Mouse (Mus musculus) forebrain, embryonic 15.5 days (tissue): ENCODE results near the gene Mtmr10. TPM values are rescaled to one million over a fixed set of nuclear protein-coding genes. Genes with fewer than 3 reads are reported as not detected.

Experiments used
- ATAC-seq: fragments of 200-750 bp; cut with Nextera tagmentation; replicated peaks from 2 replicates; pipeline ENCODE4 v1.8.0; 2017; ENCODE audit warnings: mild to moderate bottlenecking, moderate TSS enrichment, moderate library complexity
- H3K27ac ChIP-seq: fragments of 300-500 bp; sonication (generic); replicated peaks from 2 replicates; pipeline ENCODE4 v1.5.1; 2015; ENCODE audit warnings: mild to moderate bottlenecking, inconsistent platforms
- H3K27me3 ChIP-seq: fragments of 300-500 bp; sonication (generic); 2 replicates; pipeline ENCODE4 v1.6.1; 2015; ENCODE audit warnings: inconsistent platforms
- H3K36me3 ChIP-seq: fragments of 300-500 bp; sonication (generic); 2 replicates; pipeline ENCODE4 v1.6.1; 2015; ENCODE audit warnings: mild to moderate bottlenecking, inconsistent platforms
- H3K4me1 ChIP-seq: fragments of 300-500 bp; sonication (generic); 2 replicates; pipeline ENCODE4 v1.6.1; 2015; ENCODE audit warnings: inconsistent platforms
- H3K4me2 ChIP-seq: fragments of 300-500 bp; sonication (generic); replicated peaks from 2 replicates; pipeline ENCODE4 v1.6.1; 2015; ENCODE audit warnings: mild to moderate bottlenecking, inconsistent platforms
- H3K4me3 ChIP-seq: fragments of 300-500 bp; sonication (generic); 2 replicates; pipeline ENCODE4 v1.5.1; 2015; ENCODE audit warnings: mild to moderate bottlenecking, inconsistent platforms
- H3K9ac ChIP-seq: fragments of 300-500 bp; sonication (generic); replicated peaks from 2 replicates; pipeline ENCODE4 v1.6.1; 2015; ENCODE audit warnings: mild to moderate bottlenecking, inconsistent platforms
- H3K9me3 ChIP-seq: fragments of 300-500 bp; sonication (generic); 2 replicates; pipeline ENCODE4 v1.6.1; 2016; ENCODE audit warnings: inconsistent platforms
- WGBS: fragments of 180-500 bp; shearing (Covaris S2); methylation state at CpG from one replicate; pipeline ENCODE4 v1.1.7; 2015; ENCODE audit warnings: mixed read lengths; 5-methylcytosine and 5-hydroxymethylcytosine counted together
- polyA plus RNA-seq: library from polyadenylated mRNA; unstranded; fragments of >200 nt; fragmentation: Nextera tagmentation; extraction: Ambion mirVana; gene quantifications from 2 replicates; pipeline ENCODE4 v1.2.1, GENCODE M21; 2015

Mtmr10 gene
- polyA plus RNA-seq, 1 experiment from 2014 or later, result 8.7 TPM

DNA sequence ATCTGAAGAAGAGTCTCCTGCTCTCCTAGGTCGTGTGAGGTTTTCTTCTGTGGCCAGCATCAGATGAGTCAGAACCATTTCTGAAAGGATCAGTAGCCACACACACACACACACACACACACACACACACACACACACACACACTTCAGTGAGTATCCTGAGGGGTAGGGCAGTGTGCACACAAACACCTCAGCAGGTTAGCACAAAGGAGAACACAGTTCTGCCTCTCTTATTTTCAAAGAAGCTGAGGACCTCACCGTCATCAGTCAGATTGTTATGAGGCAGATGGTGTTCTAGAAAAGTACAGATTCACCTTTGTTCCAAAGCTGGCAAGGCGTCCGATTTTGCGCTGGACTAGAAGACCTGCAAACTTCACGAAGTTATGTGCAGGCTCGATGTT is 22.8 kb downstream of the Mtmr10 start:
- no peaks in the 10 kb centered on the region for H3K27me3 ChIP-seq
- H3K9me3 ChIP-seq, result no peaks in the 10 kb centered on the region
- no peak overlapping the region for H3K9ac ChIP-seq
- WGBS, result 87% methylated on average over 7 of the region's 7 CpGs
- no peak overlapping the region for H3K4me2 ChIP-seq
- H3K4me1 ChIP-seq, result 0 out of 2 replicates have a peak, but pooled peaks cover 4% of the 10 kb centered on the region
- peaks cover 9% of the 10 kb centered on the region; the same call in 1 of the 2 replicates for H3K36me3 ChIP-seq
- H3K4me3 ChIP-seq, result no peak overlapping the region
- no peak for ATAC-seq
- H3K27ac ChIP-seq, result no peak overlapping the region

- Histone ChIP-seq H3K27ac (no peak overlapping the region), H3K4me2 (no peak overlapping the region), H3K4me3 (no peak overlapping the region), H3K27me3 (no peaks in the 10 kb centered on the region), H3K36me3 (peaks cover 9% of the 10 kb centered on the region; the same call in 1 of the 2 replicates), H3K4me1 (no peaks in the 10 kb centered on the region), H3K9ac (no peak overlapping the region), H3K9me3 (no peaks in the 10 kb centered on the region)
- 81% methylated on average over 2 of the region's 2 CpGs for WGBS
- ATAC-seq, result no peak
Measured at GRCm38 (mm10) chr7:64310756-64311155, 23.3 kb downstream of the Mtmr10 start.

- Histone ChIP-seq H3K36me3 (peaks cover 12% of the 10 kb centered on the region), H3K4me3 (no peak overlapping the region), H3K9ac (no peak overlapping the region), H3K9me3 (no peaks in the 10 kb centered on the region), H3K27me3 (no peaks in the 10 kb centered on the region), H3K4me1 (no peaks in the 10 kb centered on the region), H3K4me2 (no peak overlapping the region), H3K27ac (no peak overlapping the region)
- 93% methylated on average over 7 of the region's 7 CpGs for WGBS
- ATAC-seq, result no peak
Measured at GRCm38 (mm10) chr7:64312811-64313210, 25.4 kb downstream of the Mtmr10 start.

- Histone ChIP-seq H3K27ac (no peak overlapping the region), H3K36me3 (peaks cover 19% of the 10 kb centered on the region), H3K4me3 (no peak overlapping the region), H3K27me3 (no peaks in the 10 kb centered on the region), H3K9me3 (no peaks in the 10 kb centered on the region), H3K4me2 (no peak overlapping the region), H3K9ac (no peak overlapping the region), H3K4me1 (no peaks in the 10 kb centered on the region)
- WGBS, result 87% methylated on average over 5 of the region's 5 CpGs
- no peak for ATAC-seq
Measured at GRCm38 (mm10) chr7:64321125-64321524, 33.7 kb downstream of the Mtmr10 start.

- no peak overlapping the region for H3K4me2 ChIP-seq
- H3K4me3 ChIP-seq, result no peak overlapping the region
- H3K27ac ChIP-seq, result no peak overlapping the region
- no peaks in the 10 kb centered on the region for H3K27me3 ChIP-seq
- no peak overlapping the region for H3K9ac ChIP-seq
- no peaks in the 10 kb centered on the region for H3K9me3 ChIP-seq
- WGBS, result 75% methylated on average over 4 of the region's 4 CpGs
- H3K36me3 ChIP-seq, result peaks cover 15% of the 10 kb centered on the region
- no peaks in the 10 kb centered on the region for H3K4me1 ChIP-seq
- no peak for ATAC-seq
Measured at GRCm38 (mm10) chr7:64321658-64322057, 34.2 kb downstream of the Mtmr10 start.

- 22% methylated on average over 1 of the region's 1 CpGs for WGBS
- Histone ChIP-seq H3K9ac (no peak overlapping the region), H3K27ac (no peak overlapping the region), H3K4me3 (no peak overlapping the region), H3K9me3 (no peaks in the 10 kb centered on the region), H3K4me2 (no peak overlapping the region), H3K36me3 (peaks cover 6% of the 10 kb centered on the region; the same call in 1 of the 2 replicates), H3K27me3 (no peaks in the 10 kb centered on the region), H3K4me1 (no peaks in the 10 kb centered on the region)
- peak; percentile 77 for ATAC-seq
Measured at GRCm38 (mm10) chr7:64326892-64327291, 39.4 kb downstream of the Mtmr10 start.

- Histone ChIP-seq H3K9me3 (no peaks in the 10 kb centered on the region), H3K4me2 (no peak overlapping the region), H3K36me3 (peaks cover 6% of the 10 kb centered on the region; the same call in 1 of the 2 replicates), H3K4me1 (no peaks in the 10 kb centered on the region), H3K9ac (no peak overlapping the region), H3K27ac (no peak overlapping the region), H3K4me3 (no peak overlapping the region), H3K27me3 (no peaks in the 10 kb centered on the region)
- WGBS, result 90% methylated on average over 4 of the region's 4 CpGs
- no peak for ATAC-seq
Measured at GRCm38 (mm10) chr7:64327486-64327885, 40.0 kb downstream of the Mtmr10 start.

- no peaks in the 10 kb centered on the region for H3K9me3 ChIP-seq
- no peaks in the 10 kb centered on the region for H3K27me3 ChIP-seq
- H3K4me3 ChIP-seq, result no peak overlapping the region
- 88% methylated on average over 3 of the region's 3 CpGs for WGBS
- ATAC-seq, result no peak
- no peak overlapping the region for H3K27ac ChIP-seq
- H3K36me3 ChIP-seq, result peaks cover 10% of the 10 kb centered on the region; the same call in 1 of the 2 replicates
- no peak overlapping the region for H3K9ac ChIP-seq
- no peak overlapping the region for H3K4me2 ChIP-seq
- peaks cover 5% of the 10 kb centered on the region; the same call in 1 of the 2 replicates for H3K4me1 ChIP-seq
Measured at GRCm38 (mm10) chr7:64331309-64331708, 43.9 kb downstream of the Mtmr10 start.

DNA sequence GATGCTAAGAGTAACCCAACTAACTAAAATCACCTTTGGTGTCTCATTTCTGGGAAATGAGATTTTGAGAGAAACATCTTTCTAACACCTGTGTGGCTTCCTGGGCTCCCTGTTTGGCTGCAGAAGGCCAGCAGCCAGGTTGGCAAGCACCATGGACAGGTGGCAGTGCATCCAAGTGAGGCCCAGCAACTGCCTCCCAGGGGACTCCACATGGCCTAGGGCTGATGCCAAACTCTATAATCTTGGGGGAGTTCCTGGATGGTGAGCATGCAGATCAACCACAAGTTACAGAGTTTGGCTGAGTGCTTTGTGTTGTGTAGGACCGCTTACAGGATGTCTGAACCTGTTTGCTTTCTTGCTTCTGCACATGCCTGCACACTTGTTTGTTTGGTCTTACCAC is 45.2 kb downstream of the Mtmr10 start:
- H3K36me3 ChIP-seq, result peaks cover 22% of the 10 kb centered on the region; the same call in 1 of the 2 replicates

DNA sequence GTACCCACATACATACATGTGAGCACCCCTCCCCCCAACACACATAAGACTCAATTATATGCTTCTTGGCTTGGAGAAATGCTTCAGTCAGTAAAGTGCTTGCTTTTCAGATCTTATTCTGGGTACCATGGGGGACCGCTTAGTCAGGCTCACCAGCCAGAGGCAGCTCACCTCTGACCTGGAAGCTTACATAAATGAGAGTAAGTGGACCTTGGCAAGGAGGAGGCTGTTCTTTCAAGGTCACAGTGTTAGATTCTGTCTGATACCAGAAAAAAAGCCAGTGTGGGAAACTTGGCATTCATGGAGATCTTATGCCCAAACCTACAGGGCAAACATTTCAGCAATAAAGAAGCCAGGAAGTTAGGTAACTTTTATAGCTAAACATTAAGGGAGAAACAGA is 60.4 kb downstream of the Mtmr10 start:
- 0 out of 2 replicates have a peak, but pooled peaks cover 2% of the 10 kb centered on the region for H3K36me3 ChIP-seq
- no peak for ATAC-seq
- H3K9ac ChIP-seq, result no peak overlapping the region
- peaks cover 17% of the 10 kb centered on the region for H3K4me1 ChIP-seq
- no peak overlapping the region for H3K27ac ChIP-seq
- H3K9me3 ChIP-seq, result no peaks in the 10 kb centered on the region
- H3K4me3 ChIP-seq, result no peak overlapping the region
- 100% methylated on average over 1 of the region's 1 CpGs for WGBS
- H3K27me3 ChIP-seq, result no peaks in the 10 kb centered on the region
- no peak overlapping the region for H3K4me2 ChIP-seq

More for the DNA sequence above, 45.2 kb downstream of the Mtmr10 start:
- no peak for ATAC-seq
- no peak overlapping the region for H3K9ac ChIP-seq
- no peaks in the 10 kb centered on the region for H3K9me3 ChIP-seq
- WGBS, result 93% methylated on average over 1 of the region's 1 CpGs
- no peak overlapping the region for H3K27ac ChIP-seq
- no peak overlapping the region for H3K4me2 ChIP-seq
- H3K27me3 ChIP-seq, result no peaks in the 10 kb centered on the region
- peaks cover 5% of the 10 kb centered on the region; the same call in 1 of the 2 replicates for H3K4me1 ChIP-seq
- H3K4me3 ChIP-seq, result no peak overlapping the region

DNA sequence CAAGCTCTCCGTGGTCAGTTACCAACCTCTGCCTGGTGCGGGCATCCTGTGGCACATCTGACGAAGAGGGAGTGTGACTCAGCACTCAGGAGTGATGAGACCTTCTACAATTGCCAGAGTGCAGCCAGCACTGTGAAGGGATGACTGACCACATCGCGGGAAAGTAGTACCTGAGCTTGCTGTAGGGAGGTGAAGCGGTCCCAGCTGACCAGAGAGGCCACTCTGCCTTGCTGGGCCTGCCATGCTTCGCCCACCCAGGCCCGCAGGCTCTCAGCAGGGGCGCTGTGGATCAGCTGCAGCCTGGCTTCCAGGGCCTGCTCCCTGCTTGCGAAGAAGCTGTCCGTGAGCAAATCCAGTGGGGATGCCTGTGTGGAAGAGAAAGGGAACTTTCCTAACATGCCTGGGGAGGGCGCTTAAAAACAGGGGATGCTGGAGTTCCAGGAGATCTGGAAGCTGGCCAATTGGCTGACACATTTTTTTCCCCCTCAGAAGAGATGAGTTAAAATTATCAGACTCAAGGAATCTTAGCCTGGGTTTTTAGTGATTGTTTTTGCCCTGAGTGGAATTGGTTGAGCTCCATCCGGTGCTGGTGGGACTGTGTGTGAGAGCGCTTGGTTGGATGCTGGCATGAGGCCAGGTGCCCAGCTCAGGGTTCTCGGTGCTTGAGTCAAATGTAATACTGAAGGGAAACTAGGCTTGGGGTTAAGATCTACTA is 61.9 kb downstream of the Mtmr10 start:
- no peaks in the 10 kb centered on the region for H3K27me3 ChIP-seq
- H3K9ac ChIP-seq, result no peak overlapping the region
- peak; percentile 52; the same call in 1 of the 2 replicates for ATAC-seq
- H3K4me3 ChIP-seq, result no peak overlapping the region
- no peaks in the 10 kb centered on the region for H3K9me3 ChIP-seq
- H3K36me3 ChIP-seq, result 0 out of 2 replicates have a peak, but pooled peaks cover 3% of the 10 kb centered on the region
- H3K4me1 ChIP-seq, result peaks cover 18% of the 10 kb centered on the region
- H3K27ac ChIP-seq, result 0 out of 2 replicates have a peak overlapping the region, but pooled peaks have one; percentile 38
- 76% methylated on average over 15 of the region's 15 CpGs for WGBS
- no peak overlapping the region for H3K4me2 ChIP-seq

- WGBS, result 61% methylated on average over 4 of the region's 4 CpGs
- Histone ChIP-seq H3K9me3 (no peaks in the 10 kb centered on the region), H3K36me3 (0 out of 2 replicates have a peak, but pooled peaks cover 3% of the 10 kb centered on the region), H3K9ac (no peak overlapping the region), H3K4me1 (peaks cover 21% of the 10 kb centered on the region), H3K4me2 (no peak overlapping the region), H3K4me3 (no peak overlapping the region), H3K27me3 (no peaks in the 10 kb centered on the region), H3K27ac (peak overlapping the region; percentile 38)
- peak; percentile 87 for ATAC-seq
Measured at GRCm38 (mm10) chr7:64351087-64351486, 63.6 kb downstream of the Mtmr10 start.
